Mouse (Mus musculus) MEL (cell line): ENCODE data around the gene Olfr56.

Experiments
- CHD2 ChIP-seq: IDR thresholded peaks from 2 replicates; pipeline ENCODE4 v1.6.1; 2011; ENCODE audit warnings: low read length, improper control_type of control experiment
- CTCF ChIP-seq, 3 experiments: IDR thresholded peaks in 2 of 3; conservative IDR thresholded peaks in 1 of 3; 2 replicates each; pipeline ENCODE4 v1.5.1; 2011 to 2012; ENCODE audit warnings: low read length in 3 of 3, low read depth in 2 of 3, mild to moderate bottlenecking in 2 of 3, improper control_type of control experiment in 1 of 3, inconsistent platforms in 1 of 3, mixed read lengths in 1 of 3, moderate library complexity in 1 of 3; ENCODE audit not compliant: control insufficient read depth in 1 of 3, insufficient read depth in 1 of 3, poor library complexity in 1 of 3, severe bottlenecking in 1 of 3
- GABPA ChIP-seq: IDR thresholded peaks from 2 replicates; pipeline ENCODE4 v1.6.1; 2012; ENCODE audit warnings: low read depth, mild to moderate bottlenecking, inconsistent platforms, low read length, improper control_type of control experiment, moderate library complexity
- JUND ChIP-seq: IDR thresholded peaks from 2 replicates; pipeline ENCODE4 v1.6.1; 2011; ENCODE audit warnings: low read depth, mild to moderate bottlenecking, improper control_type of control experiment, low read length
- KAT2A ChIP-seq: conservative IDR thresholded peaks from 2 replicates; pipeline ENCODE4 v1.6.1; 2012; ENCODE audit warnings: low read depth, low read length, improper control_type of control experiment, inconsistent platforms
- MAZ ChIP-seq: IDR thresholded peaks from 2 replicates; pipeline ENCODE4 v1.6.1; 2012; ENCODE audit warnings: low read depth, mild to moderate bottlenecking, inconsistent platforms, low read length, improper control_type of control experiment
- NELFE ChIP-seq: IDR thresholded peaks from 2 replicates; pipeline ENCODE4 v1.6.1; 2011; ENCODE audit warnings: low read depth, low read length, improper control_type of control experiment
- NRF1 ChIP-seq: IDR thresholded peaks from 2 replicates; pipeline ENCODE4 v1.6.1; 2014; ENCODE audit warnings: low read depth, mild to moderate bottlenecking, inconsistent platforms, low read length, improper control_type of control experiment, moderate library complexity; ENCODE audit not compliant: poor library complexity, insufficient read depth, severe bottlenecking
- POLR2A ChIP-seq, 2 experiments: IDR thresholded peaks; 2 replicates each; pipeline ENCODE4 v1.6.1; 2011 to 2012; ENCODE audit warnings: low read length in 2 of 2, mild to moderate bottlenecking in 2 of 2, control low read depth in 1 of 2, improper control_type of control experiment in 1 of 2, low read depth in 1 of 2, moderate library complexity in 1 of 2; ENCODE audit not compliant: control insufficient read depth in 1 of 2, insufficient read depth in 1 of 2, poor library complexity in 1 of 2
- SIN3A ChIP-seq: IDR thresholded peaks from 2 replicates; pipeline ENCODE4 v1.6.1; 2012; ENCODE audit warnings: low read length, improper control_type of control experiment, inconsistent platforms
- TBP ChIP-seq: IDR thresholded peaks from 2 replicates; pipeline ENCODE4 v1.8.0; 2011; ENCODE audit warnings: low read depth, low read length, improper control_type of control experiment
- TCF12 ChIP-seq: IDR thresholded peaks from 2 replicates; pipeline ENCODE4 v1.6.1; 2014; ENCODE audit warnings: low read depth, mild to moderate bottlenecking, inconsistent platforms, low read length, improper control_type of control experiment, moderate library complexity
- USF1 ChIP-seq: IDR thresholded peaks from 2 replicates; pipeline ENCODE4 v1.6.1; 2014; ENCODE audit warnings: low read depth, mild to moderate bottlenecking, inconsistent platforms, low read length, improper control_type of control experiment, moderate library complexity
- ZNF384 ChIP-seq: IDR thresholded peaks from 2 replicates; pipeline ENCODE4 v1.6.1; 2012; ENCODE audit warnings: low read depth, mild to moderate bottlenecking, inconsistent platforms, low read length, improper control_type of control experiment

DNA sequence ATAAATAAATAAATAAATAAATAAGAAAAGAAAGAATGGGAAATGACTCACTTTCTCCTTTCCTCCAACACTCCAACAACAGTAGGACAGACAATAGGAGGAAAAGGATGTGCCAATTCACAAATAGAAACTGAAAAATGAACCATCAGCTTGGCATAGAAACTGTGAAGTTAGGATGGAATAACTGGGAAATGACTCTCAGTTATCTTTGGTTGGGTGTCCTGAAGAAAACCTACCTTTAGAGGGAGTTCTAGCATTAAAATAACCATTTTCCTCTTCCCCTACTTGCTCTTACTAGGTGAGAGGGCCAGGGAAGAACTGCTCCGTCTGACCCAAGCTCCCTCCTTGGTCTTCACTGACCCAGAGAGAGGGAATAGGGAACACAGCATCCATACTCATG, 127.1 kb downstream of the Olfr56 start:
- TF ChIP-seq KAT2A, result no peak
- no peak for TF ChIP-seq TCF12
- TF ChIP-seq SIN3A, result no peak
- no peak for TF ChIP-seq CTCF (IDR thresholded peaks at IDR 0.05 in 2 of 3, conservative IDR thresholded peaks at IDR 0.05 in 1 of 3; ENCODE audit: control insufficient read depth in 1 of 3, insufficient read depth in 1 of 3, low read depth in 2 of 3, low read length in 3 of 3, poor library complexity in 1 of 3, severe bottlenecking in 1 of 3)
- TF ChIP-seq CHD2, result no peak
- no peak for TF ChIP-seq MAZ
- no peak for TF ChIP-seq POLR2A (IDR thresholded peaks at IDR 0.05; ENCODE audit: control insufficient read depth in 1 of 2, insufficient read depth in 1 of 2, low read depth in 1 of 2, low read length in 2 of 2, poor library complexity in 1 of 2)
- TF ChIP-seq ZNF384, result no peak
- TF ChIP-seq JUND, result no peak
- no peak for TF ChIP-seq NRF1
- no peak for TF ChIP-seq NELFE
- no peak for TF ChIP-seq USF1
- no peak for TF ChIP-seq GABPA
- no peak for TF ChIP-seq TBP
